Mouse (Mus musculus): ENCODE measurements around the gene Hs2st1. TPM values are rescaled to one million over a fixed set of nuclear protein-coding genes. Genes with fewer than 3 reads are reported as not detected.

Gene Hs2st1
- total and polyA plus RNA-seq, 3 experiments = 13.6 to 16.1 TPM; not detected in 1

DNA sequence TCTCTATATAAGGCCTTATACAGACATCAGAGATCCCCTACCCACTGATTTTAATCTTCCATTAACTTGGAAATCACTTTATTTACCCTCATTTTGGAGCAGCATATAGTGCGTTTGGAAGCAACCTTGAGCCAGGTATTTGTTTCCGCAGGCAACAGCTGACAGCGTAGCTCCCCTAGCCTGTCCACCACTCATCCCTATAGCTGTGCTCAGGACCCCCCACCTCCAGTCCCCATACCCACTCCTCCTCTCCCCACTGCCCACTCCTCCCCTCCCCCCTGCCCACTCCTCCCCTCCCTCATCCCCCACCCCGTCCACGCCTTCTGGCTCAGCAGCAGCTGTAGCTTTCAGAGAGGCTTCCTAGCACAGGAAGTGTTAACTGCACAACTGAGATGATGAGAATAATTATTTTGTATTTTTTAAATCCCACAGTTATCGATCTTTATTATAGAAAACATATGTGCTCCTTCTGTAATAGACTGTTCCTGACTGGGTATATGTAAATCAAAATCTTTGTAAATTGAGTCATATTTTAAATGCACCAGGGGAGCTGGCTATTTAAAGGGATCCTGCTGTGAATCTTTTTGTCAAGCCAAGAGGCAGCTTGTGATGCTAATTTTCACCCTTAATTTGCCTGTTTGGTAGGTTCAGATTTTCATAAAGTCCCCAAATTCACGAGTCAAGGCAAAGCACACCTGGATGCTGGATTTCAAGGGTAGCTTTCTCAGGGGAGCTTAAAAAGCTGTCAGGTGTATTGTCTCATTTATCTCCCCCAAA, 148.4 kb downstream of the Hs2st1 start:
- Histone ChIP-seq H3K27ac (ENCODE audit: control insufficient read depth, low read depth, low read length) (no peak overlapping the region), H3K79me2 (ENCODE audit: control insufficient read depth, insufficient read depth, low read length, poor library complexity) (no peaks in the 10 kb centered on the region), H3K9me3 (replicated peaks; ENCODE audit: insufficient read depth, low read length) (no peaks in the 10 kb centered on the region), H3K4me1 (ENCODE audit: control insufficient read depth in 1 of 2, insufficient read depth in 2 of 2, low read length in 2 of 2) (no peaks in the 10 kb centered on the region), H3K36me3 (ENCODE audit: control insufficient read depth in 1 of 2, insufficient read depth in 2 of 2, low read length in 2 of 2) (no peaks in the 10 kb centered on the region), H3K27me3 (ENCODE audit: control insufficient read depth in 1 of 2, insufficient read depth in 2 of 2, low read length in 2 of 2) (no peaks in the 10 kb centered on the region), H3K4me3 (ENCODE audit: control insufficient read depth in 1 of 2, insufficient read depth in 1 of 2, low read depth in 2 of 2, low read length in 2 of 2) (no peak overlapping the region), H3K9ac (ENCODE audit: control insufficient read depth, low read depth, low read length, poor library complexity, severe bottlenecking) (no peak overlapping the region)
- TF ChIP-seq TAL1 (IDR thresholded peaks at IDR 0.05; ENCODE audit: low read length) (no peak), POLR2AphosphoS2 (IDR thresholded peaks at IDR 0.05; ENCODE audit: low read length) (no peak), POLR2AphosphoS5 (IDR thresholded peaks at IDR 0.05; ENCODE audit: borderline replicate concordance, low read depth, low read length) (no peak), MYC (IDR thresholded peaks at IDR 0.05; ENCODE audit: low read depth, low read length) (no peak), USF1 (IDR thresholded peaks at IDR 0.05; ENCODE audit: low read depth, low read length) (no peak), NRF1 (IDR thresholded peaks at IDR 0.05; ENCODE audit: insufficient read depth, low read depth, low read length, poor library complexity, severe bottlenecking) (no peak), EP300 (IDR thresholded peaks at IDR 0.05; ENCODE audit: low read depth in 1 of 2, low read length in 2 of 2) (no peak), SIN3A (IDR thresholded peaks at IDR 0.05; ENCODE audit: low read length) (no peak), SMC3 (IDR thresholded peaks at IDR 0.05; ENCODE audit: low read depth, low read length) (no peak), MXI1 (IDR thresholded peaks at IDR 0.05; ENCODE audit: low read depth, low read length) (no peak), USF2 (IDR thresholded peaks at IDR 0.05; ENCODE audit: borderline replicate concordance in 1 of 2, insufficient read depth in 1 of 2, low read depth in 1 of 2, low read length in 2 of 2) (no peak), KAT2A (conservative IDR thresholded peaks at IDR 0.05; ENCODE audit: low read depth, low read length) (no peak), TBP (IDR thresholded peaks at IDR 0.05; ENCODE audit: low read depth, low read length) (no peak), CTCF (IDR thresholded peaks at IDR 0.05 in 2 of 3, conservative IDR thresholded peaks at IDR 0.05 in 1 of 3; ENCODE audit: control insufficient read depth in 1 of 3, insufficient read depth in 1 of 3, low read depth in 2 of 3, low read length in 3 of 3, poor library complexity in 1 of 3, severe bottlenecking in 1 of 3) (no peak)
- no peak for DNase-seq (ENCODE audit: low read depth, low spot score)

DNA sequence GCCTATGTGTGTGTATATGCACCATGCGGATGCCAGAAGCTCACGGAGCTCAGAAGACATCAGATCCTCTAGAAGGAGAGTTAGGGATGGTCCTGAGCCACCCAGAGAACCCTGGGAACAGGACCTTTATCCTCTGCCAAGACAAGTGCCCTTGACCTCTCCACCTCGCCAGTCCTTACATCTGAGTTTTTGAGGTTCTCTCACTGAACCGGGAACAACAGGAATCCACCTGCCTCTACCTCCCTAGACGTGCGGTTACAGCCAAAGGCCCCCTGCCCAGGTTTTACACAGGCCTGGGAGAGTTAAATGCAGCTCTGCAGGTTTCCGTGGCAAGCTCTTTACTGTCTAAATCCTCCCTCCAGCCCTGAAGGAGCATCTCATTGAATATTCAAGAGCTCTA, 156.2 kb downstream of the Hs2st1 start:
- no peaks in the 10 kb centered on the region for H3K79me2 ChIP-seq (ENCODE audit: control insufficient read depth, insufficient read depth, low read length, poor library complexity)
- no peak for DNase-seq (ENCODE audit: low read depth, low spot score)
- H3K4me1 ChIP-seq (ENCODE audit: control insufficient read depth in 1 of 2, insufficient read depth in 2 of 2, low read length in 2 of 2) = peaks cover 0 to 2% of the 10 kb centered on the region in 2 experiments; a peak in 1 of 4 replicates
- no peaks in the 10 kb centered on the region for H3K36me3 ChIP-seq (ENCODE audit: control insufficient read depth in 1 of 2, insufficient read depth in 2 of 2, low read length in 2 of 2)
- no peak overlapping the region for H3K9ac ChIP-seq (ENCODE audit: control insufficient read depth, low read depth, low read length, poor library complexity, severe bottlenecking)
- H3K9me3 ChIP-seq (replicated peaks; ENCODE audit: insufficient read depth, low read length) = no peaks in the 10 kb centered on the region
- no peaks in the 10 kb centered on the region for H3K27me3 ChIP-seq (ENCODE audit: control insufficient read depth in 1 of 2, insufficient read depth in 2 of 2, low read length in 2 of 2)
- no peak overlapping the region for H3K27ac ChIP-seq (ENCODE audit: control insufficient read depth, low read depth, low read length)
- no peak overlapping the region for H3K4me3 ChIP-seq (ENCODE audit: control insufficient read depth in 1 of 2, insufficient read depth in 1 of 2, low read depth in 2 of 2, low read length in 2 of 2)
- TF ChIP-seq SMC3 (IDR thresholded peaks at IDR 0.05; ENCODE audit: low read depth, low read length) (no peak), SIN3A (IDR thresholded peaks at IDR 0.05; ENCODE audit: low read length) (no peak), MYB (IDR thresholded peaks at IDR 0.05; ENCODE audit: low read depth, low read length) (no peak), HCFC1 (IDR thresholded peaks at IDR 0.05; ENCODE audit: low read depth, low read length) (no peak), MEF2A (IDR thresholded peaks at IDR 0.05; ENCODE audit: extremely low read depth, insufficient replicate concordance, low read depth, low read length, poor library complexity, severe bottlenecking) (no peak), ELF1 (IDR thresholded peaks at IDR 0.05; ENCODE audit: low read depth, low read length) (no peak), POLR2AphosphoS2 (IDR thresholded peaks at IDR 0.05; ENCODE audit: low read length) (no peak), MAZ (IDR thresholded peaks at IDR 0.05; ENCODE audit: low read depth, low read length) (no peak), ZNF384 (IDR thresholded peaks at IDR 0.05; ENCODE audit: low read depth, low read length) (no peak), NELFE (IDR thresholded peaks at IDR 0.05; ENCODE audit: low read depth, low read length) (no peak), MAFK (IDR thresholded peaks at IDR 0.05; ENCODE audit: borderline replicate concordance, low read depth, low read length) (no peak), CTCF (IDR thresholded peaks at IDR 0.05 in 2 of 3, conservative IDR thresholded peaks at IDR 0.05 in 1 of 3; ENCODE audit: control insufficient read depth in 1 of 3, insufficient read depth in 1 of 3, low read depth in 2 of 3, low read length in 3 of 3, poor library complexity in 1 of 3, severe bottlenecking in 1 of 3) (no peak), RAD21 (IDR thresholded peaks at IDR 0.05; ENCODE audit: low read depth, low read length) (no peak), TAL1 (IDR thresholded peaks at IDR 0.05; ENCODE audit: low read length) (no peak), ZKSCAN1 (IDR thresholded peaks at IDR 0.05; ENCODE audit: low read depth, low read length) (no peak), RCOR1 (IDR thresholded peaks at IDR 0.05; ENCODE audit: low read depth, low read length) (no peak)

Data from MEL (cell line).